Mouse (Mus musculus) forebrain, embryonic 14.5 days (tissue): ENCODE measurements around the gene Cpsf3. TPM values are rescaled to one million over a fixed set of nuclear protein-coding genes. Genes with fewer than 3 reads are reported as not detected.

Experiments
- ATAC-seq: fragments of 200-750 bp; cut with Nextera tagmentation; 2 replicates; pipeline ENCODE4 v1.8.0; 2017; ENCODE audit warnings: mild to moderate bottlenecking, moderate library complexity
- DNase-seq: peaks from one replicate; pipeline ENCODE4 v3.0.0-alpha.2; 2015; ENCODE audit warnings: low spot score
- H3K27ac ChIP-seq: fragments of 300-500 bp; sonication (generic); 2 replicates; pipeline ENCODE4 v1.5.1; 2014; ENCODE audit warnings: low read depth, mild to moderate bottlenecking, control low read depth, low read length, moderate library complexity
- H3K27me3 ChIP-seq: fragments of 300-500 bp; sonication (generic); replicated peaks from 2 replicates; pipeline ENCODE4 v1.6.1; 2014; ENCODE audit warnings: low read length, control low read depth, mixed read lengths; ENCODE audit not compliant: control insufficient read depth, insufficient read depth
- H3K36me3 ChIP-seq: fragments of 300-500 bp; sonication (generic); 2 replicates; pipeline ENCODE4 v1.6.1; 2014; ENCODE audit warnings: low read length, control low read depth; ENCODE audit not compliant: control insufficient read depth, insufficient read depth
- H3K4me1 ChIP-seq: fragments of 300-500 bp; sonication (generic); 2 replicates; pipeline ENCODE4 v1.6.1; 2014; ENCODE audit warnings: antibody characterized with exemption, low read length, control low read depth; ENCODE audit not compliant: control insufficient read depth, insufficient read depth
- H3K4me2 ChIP-seq: fragments of 300-500 bp; sonication (generic); 2 replicates; pipeline ENCODE4 v1.6.1; 2014; ENCODE audit warnings: mild to moderate bottlenecking, control low read depth, low read length
- H3K4me3 ChIP-seq: fragments of 300-500 bp; sonication (generic); 2 replicates; pipeline ENCODE4 v1.5.1; 2014; ENCODE audit warnings: low read depth, low read length, control low read depth
- H3K9ac ChIP-seq: fragments of 300-500 bp; sonication (generic); 2 replicates; pipeline ENCODE4 v1.6.1; 2014; ENCODE audit warnings: mild to moderate bottlenecking, low read length, control low read depth, moderate library complexity
- H3K9me3 ChIP-seq: fragments of 300-500 bp; sonication (generic); replicated peaks from 2 replicates; pipeline ENCODE4 v1.6.1; 2016; ENCODE audit warnings: low read length, control low read depth, mixed read lengths; ENCODE audit not compliant: control insufficient read depth
- WGBS: fragments of 180-500 bp; shearing (Covaris S2); extraction: QIAGEN DNeasy Blood & Tissue Kit; methylation state at CpG from one replicate; pipeline ENCODE4 v1.1.7; 2014; 5-methylcytosine and 5-hydroxymethylcytosine counted together
- polyA plus RNA-seq: library from polyadenylated mRNA; unstranded; fragments of >200 nt; fragmentation: Nextera tagmentation; extraction: Ambion mirVana; gene quantifications from 2 replicates; pipeline ENCODE4 v1.2.1, GENCODE M21; 2014

Gene Cpsf3
- polyA plus RNA-seq, 1 experiment from 2014 or later = 126 TPM

DNA sequence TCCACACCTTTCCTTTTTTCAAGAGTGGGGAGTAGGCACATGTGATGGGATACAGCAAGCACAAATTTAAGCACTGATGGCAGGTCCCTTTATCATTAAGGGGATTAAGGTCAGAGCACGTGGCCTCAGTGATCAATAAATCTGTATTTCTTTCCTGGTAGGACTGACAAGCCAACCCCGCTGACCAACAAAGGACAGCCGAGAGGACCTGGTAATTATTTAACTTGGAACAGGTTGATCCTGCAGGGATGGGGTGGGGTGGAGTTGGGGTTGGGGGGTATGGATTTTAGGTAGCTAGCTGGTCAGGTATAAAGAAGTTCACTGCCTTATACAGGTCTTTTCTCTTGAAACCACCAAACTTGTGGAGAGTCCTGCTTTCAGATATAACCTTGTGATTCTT lies 20.2 kb upstream of the Cpsf3 start:
- Histone ChIP-seq H3K9ac (no peak overlapping the region), H3K36me3 (peaks cover 85% of the 10 kb centered on the region), H3K9me3 (no peaks in the 10 kb centered on the region), H3K4me2 (no peak overlapping the region), H3K27me3 (no peaks in the 10 kb centered on the region), H3K27ac (no peak overlapping the region), H3K4me3 (no peak overlapping the region), H3K4me1 (no peaks in the 10 kb centered on the region)
- ATAC-seq (no peak), DNase-seq (no peak)
- WGBS = 85% methylated on average over 3 of the region's 3 CpGs

DNA sequence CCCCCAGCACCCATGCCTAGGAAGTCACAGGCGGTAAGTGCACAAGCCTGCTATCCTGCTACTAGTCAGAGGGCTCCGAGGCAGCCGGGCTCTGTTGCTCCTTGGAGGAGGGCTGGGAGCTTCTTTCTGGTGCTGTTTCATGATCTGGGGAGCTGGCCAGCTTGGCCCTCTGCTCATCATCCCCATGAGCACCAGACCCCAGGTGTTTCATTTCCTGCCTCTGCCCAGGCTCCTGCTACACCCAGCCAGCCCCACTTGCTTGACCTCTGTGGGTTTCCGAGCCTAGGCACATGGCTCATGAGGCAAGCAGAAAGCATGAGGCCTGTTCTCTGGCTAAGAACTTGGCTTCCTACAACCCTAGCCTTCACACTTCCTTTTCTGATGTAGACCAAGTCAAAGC lies 19.7 kb upstream of the Cpsf3 start:
- Histone ChIP-seq H3K4me2 (no peak overlapping the region), H3K36me3 (peaks cover 84% of the 10 kb centered on the region), H3K27me3 (no peaks in the 10 kb centered on the region), H3K4me1 (no peaks in the 10 kb centered on the region), H3K27ac (no peak overlapping the region), H3K4me3 (no peak overlapping the region), H3K9ac (no peak overlapping the region), H3K9me3 (no peaks in the 10 kb centered on the region)
- 100% methylated on average over 4 of the region's 4 CpGs for WGBS
- no peak for ATAC-seq
- DNase-seq = no peak

DNA sequence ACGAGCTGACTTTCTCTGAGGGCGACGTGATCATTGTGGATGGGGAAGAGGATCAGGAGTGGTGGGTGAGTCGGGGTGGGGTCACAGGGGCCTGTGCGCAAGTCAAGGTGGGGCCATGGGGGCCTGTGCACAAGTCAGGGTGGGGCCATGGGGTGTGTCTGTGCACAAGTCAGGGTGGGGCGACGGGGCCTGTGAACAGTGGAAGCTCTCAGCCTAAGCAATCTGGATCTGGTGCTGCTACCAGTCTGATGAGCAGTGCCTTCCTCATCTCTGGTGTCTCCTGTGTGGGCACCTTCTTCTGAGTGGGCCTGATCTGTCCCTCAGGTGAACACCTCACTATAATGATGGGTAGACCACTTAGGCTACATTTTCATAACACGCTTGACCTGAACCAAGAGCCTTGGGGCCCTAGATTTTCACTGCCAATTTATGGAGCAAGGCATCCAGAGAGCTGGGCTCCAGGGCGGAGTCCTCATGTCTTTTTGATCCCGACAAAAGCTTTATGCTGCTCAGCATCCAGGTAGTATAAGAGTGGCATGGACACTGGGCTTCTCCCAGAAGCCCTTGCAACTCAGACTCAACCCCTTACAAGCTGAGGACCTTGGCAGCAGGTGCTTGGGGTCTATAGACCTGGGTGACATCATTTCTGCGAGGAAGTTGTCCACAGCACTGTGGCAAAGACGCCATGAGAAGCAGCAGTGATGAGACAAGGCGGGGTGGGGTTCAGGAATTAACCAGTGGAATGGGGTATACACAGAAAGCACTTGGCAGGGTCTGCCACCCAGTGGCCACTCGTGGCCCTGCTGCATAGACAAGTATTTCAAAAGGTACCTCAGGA lies 19.0 kb upstream of the Cpsf3 start:
- 78% methylated on average over 14 of the region's 14 CpGs for WGBS
- H3K27me3 ChIP-seq = no peaks in the 10 kb centered on the region
- H3K4me2 ChIP-seq = no peak overlapping the region
- no peak overlapping the region for H3K27ac ChIP-seq
- H3K9me3 ChIP-seq = no peaks in the 10 kb centered on the region
- peaks cover 86% of the 10 kb centered on the region for H3K36me3 ChIP-seq
- no peak overlapping the region for H3K9ac ChIP-seq
- DNase-seq (peak; percentile 80), ATAC-seq (peak; percentile 86)
- no peaks in the 10 kb centered on the region for H3K4me1 ChIP-seq
- H3K4me3 ChIP-seq = no peak overlapping the region

DNA sequence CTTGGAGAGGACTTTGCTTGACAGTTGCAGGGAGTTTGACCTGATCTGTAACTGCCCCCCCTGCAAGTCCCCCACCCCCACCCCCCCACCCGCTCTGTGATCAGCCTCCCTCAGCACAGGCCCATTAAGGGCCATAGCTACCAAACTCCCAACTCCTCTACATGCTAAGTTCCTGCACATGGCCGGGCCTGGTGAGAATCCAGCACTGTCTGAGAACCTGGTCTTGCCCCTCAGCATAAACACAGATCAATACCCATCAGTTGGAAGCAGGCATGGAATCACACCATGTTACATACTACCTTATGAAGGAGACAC lies 18.4 kb upstream of the Cpsf3 start:
- no peak overlapping the region for H3K4me3 ChIP-seq
- peaks cover 87% of the 10 kb centered on the region for H3K36me3 ChIP-seq
- H3K27ac ChIP-seq = no peak overlapping the region
- no peak overlapping the region for H3K4me2 ChIP-seq
- WGBS = 77% methylated on average over 2 of the region's 2 CpGs
- H3K9me3 ChIP-seq = no peaks in the 10 kb centered on the region
- H3K9ac ChIP-seq = no peak overlapping the region
- ATAC-seq (no peak), DNase-seq (no peak)
- no peaks in the 10 kb centered on the region for H3K27me3 ChIP-seq
- no peaks in the 10 kb centered on the region for H3K4me1 ChIP-seq

DNA sequence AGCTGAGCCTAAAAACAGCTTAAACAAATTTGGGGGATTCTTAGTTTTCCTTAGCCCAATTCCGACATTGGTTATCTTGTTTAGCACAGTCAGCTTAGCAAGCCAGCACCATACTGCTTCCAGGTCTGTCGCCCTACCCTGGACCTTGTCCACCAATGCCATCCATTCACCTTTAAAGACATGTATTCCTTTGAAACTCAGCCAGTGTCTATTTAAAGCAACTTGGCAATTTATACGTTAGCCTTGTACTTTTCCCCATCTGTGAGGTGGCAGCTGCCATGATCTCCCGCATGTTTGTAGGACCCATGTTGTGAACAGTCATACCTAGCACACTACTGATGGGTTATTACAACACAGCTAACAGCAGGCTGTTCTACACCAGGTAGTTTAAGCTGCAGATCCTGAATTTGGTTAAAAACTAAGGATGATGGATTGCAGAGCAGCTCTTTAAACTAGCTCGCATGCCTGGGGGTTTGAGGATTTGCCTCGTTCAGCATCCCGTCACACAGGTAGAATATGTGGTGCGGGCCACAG lies 17.0 kb upstream of the Cpsf3 start:
- Histone ChIP-seq H3K36me3 (peaks cover 88% of the 10 kb centered on the region), H3K4me1 (no peaks in the 10 kb centered on the region), H3K4me2 (no peak overlapping the region), H3K4me3 (no peak overlapping the region), H3K27me3 (no peaks in the 10 kb centered on the region), H3K9me3 (no peaks in the 10 kb centered on the region), H3K27ac (no peak overlapping the region), H3K9ac (no peak overlapping the region)
- 95% methylated on average over 8 of the region's 8 CpGs for WGBS
- no peak for ATAC-seq
- no peak for DNase-seq

DNA sequence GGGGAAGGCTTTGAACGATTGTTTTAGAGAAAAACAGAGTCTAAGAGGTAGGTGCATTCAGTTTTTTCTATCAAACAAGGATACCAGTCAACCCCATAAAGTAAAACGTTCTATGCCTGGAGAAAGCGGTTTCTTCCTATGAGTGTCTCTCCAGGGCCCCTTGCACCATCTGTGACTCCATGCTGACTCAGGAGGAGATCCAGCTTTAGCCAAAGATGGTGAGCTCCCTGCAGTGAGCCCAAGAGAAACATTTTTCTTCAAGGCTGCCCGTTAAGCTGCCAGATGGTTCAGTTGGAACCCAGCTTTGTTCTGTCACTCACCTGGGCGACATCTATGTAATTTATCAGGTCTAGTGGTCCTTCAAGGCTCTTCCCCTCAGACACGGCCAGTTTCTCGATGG lies 10.7 kb upstream of the Cpsf3 start:
- ATAC-seq (no peak), DNase-seq (no peak)
- Histone ChIP-seq H3K36me3 (peaks cover 40% of the 10 kb centered on the region), H3K4me1 (no peaks in the 10 kb centered on the region), H3K9me3 (no peaks in the 10 kb centered on the region), H3K4me2 (no peak overlapping the region), H3K27ac (no peak overlapping the region), H3K9ac (no peak overlapping the region), H3K27me3 (no peaks in the 10 kb centered on the region), H3K4me3 (no peak overlapping the region)
- 79% methylated on average over 7 of the region's 7 CpGs for WGBS

DNA sequence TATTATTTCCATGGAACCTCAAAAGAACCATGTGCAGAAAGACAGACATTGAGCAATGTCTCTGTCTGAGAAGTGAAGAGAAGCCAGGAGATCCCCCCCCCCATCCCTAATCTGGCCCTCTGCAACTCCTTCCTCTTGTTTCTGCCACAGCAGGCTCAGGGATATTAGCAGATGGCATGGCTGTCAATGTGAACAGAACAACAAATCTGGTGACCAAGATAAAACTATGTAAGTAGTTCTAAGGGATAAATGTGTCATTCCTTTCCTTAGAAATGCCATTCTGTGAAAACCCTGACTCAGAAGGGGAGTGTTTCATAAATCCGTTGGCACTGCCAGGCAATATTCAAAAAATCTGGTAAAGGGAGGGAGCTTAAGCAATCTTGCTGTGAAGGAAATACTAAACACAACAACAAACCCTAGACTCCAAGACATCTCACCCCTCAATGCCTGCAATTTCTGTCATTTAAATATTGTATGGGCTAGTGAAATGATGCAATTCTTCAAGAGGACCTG lies 7.8 kb upstream of the Cpsf3 start:
- Histone ChIP-seq H3K9ac (no peak overlapping the region), H3K36me3 (peaks cover 13% of the 10 kb centered on the region; the same call in 1 of the 2 replicates), H3K27ac (no peak overlapping the region), H3K4me3 (no peak overlapping the region), H3K4me1 (no peaks in the 10 kb centered on the region), H3K27me3 (no peaks in the 10 kb centered on the region), H3K4me2 (no peak overlapping the region), H3K9me3 (no peaks in the 10 kb centered on the region)
- DNase-seq (no peak), ATAC-seq (no peak)
- 86% methylated on average over 1 of the region's 1 CpGs for WGBS

DNA sequence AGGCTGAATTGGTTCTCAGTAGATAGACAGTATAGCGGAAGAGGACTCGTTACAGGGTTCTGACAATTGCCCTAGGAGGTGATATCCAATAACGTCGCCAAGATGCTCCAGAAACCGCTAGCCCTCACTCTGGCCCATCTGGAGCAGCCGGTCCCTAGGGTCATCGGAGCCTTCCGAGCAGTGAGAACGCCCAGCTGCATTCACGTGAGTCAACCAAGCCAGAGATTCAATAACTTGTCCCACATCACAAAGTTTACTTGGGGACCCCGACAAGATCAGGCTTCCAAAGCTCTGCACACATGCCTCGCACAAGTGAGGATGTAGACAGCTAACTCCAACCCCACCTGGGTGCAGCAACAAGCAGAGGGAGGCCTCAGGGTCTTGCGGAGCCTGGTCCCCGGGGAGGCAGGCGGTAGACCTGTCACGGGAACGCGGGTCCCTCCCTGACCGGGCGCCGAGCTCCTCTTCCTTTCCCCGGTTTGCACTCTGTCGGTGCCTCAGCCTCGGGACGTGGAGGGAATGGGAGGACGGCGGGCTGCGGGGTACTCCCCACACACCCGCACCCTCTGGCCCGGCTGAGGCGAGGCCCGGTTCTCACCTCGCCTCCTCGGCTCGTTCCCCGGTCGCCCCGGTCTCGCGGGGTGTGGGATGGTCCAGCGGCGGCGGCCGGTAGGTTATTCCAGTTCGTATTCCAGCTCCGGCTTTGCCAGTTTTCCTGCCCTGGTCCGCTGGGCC lies 484 bp downstream of the Cpsf3 start:
- WGBS = 1% methylated on average over 47 of the region's 47 CpGs
- H3K36me3 ChIP-seq = peaks cover 8% of the 10 kb centered on the region
- peaks cover 7% of the 10 kb centered on the region for H3K4me1 ChIP-seq
- no peaks in the 10 kb centered on the region for H3K27me3 ChIP-seq
- ATAC-seq (peak; percentile 85), DNase-seq (no peak)
- no peaks in the 10 kb centered on the region for H3K9me3 ChIP-seq
- no peak overlapping the region for H3K27ac ChIP-seq
- H3K4me3 ChIP-seq = peak overlapping the region; percentile 71
- peak overlapping the region; percentile 76 for H3K4me2 ChIP-seq
- peak overlapping the region; percentile 67 for H3K9ac ChIP-seq

DNA sequence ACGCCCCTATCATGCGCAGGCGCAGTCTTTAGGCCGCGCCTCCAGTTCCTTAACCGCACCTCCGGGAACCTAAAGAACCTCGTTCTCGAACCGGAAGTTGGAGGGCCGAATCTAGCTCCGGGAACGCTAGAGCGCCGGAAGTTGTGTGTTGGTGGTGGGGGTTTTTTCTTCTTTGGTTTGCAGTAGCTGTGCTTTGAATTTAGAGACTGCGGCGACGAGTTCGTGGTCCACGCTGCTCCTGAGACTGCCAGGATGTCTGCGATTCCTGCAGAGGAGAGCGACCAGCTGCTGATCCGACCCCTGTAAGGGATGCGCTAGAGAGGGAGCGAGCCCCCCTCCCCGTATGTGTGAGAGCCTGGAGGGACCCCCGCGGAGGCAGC lies 1.0 kb downstream of the Cpsf3 start, which contains the start of gene Itgb1bp1:
Itgb1bp1 (minus strand) TSS at position 42 of the 380 bp plus-strand sequence.
- Histone ChIP-seq H3K27ac (peak within 1 kb of the TSS; percentile 87), H3K9me3 (no peaks in the 10 kb centered on the region), H3K4me3 (peak within 1 kb of the TSS; percentile 71), H3K27me3 (no peaks in the 10 kb centered on the region), H3K36me3 (peaks cover 11% of the 10 kb centered on the region), H3K4me1 (peaks cover 7% of the 10 kb centered on the region), H3K4me2 (peak within 1 kb of the TSS; percentile 76), H3K9ac (peak within 1 kb of the TSS; percentile 82)
- ATAC-seq = peak; percentile 96
- peak; percentile 99 for DNase-seq
- WGBS = under 1% methylated on average over 28 of the region's 28 CpGs
